In genomic region chrX:70328530-70329143, GRCm38 (mm10) we compare ENCODE assay signal across 16 mouse cellular contexts. TPM values are rescaled to one million over a fixed set of nuclear protein-coding genes. Genes with fewer than 3 reads are reported as not detected.
DNase-seq lines count a peak whose midpoint lies in the region; ATAC-seq lines count a peak whose summit lies in the region.
"Had no signal": no experiment of that assay in that cellular context is flagged by ENCODE, and none has a peak within 500 bp of the region (broad histone marks: within the 10 kb centered on the region; RNA-seq: fewer than 3 reads in every experiment).

No protein-coding gene starts in this region.

- H3K27me3 ChIP-seq in hindbrain, embryonic 15.5 days: no peaks in the 10 kb centered on the region
- no peaks in the 10 kb centered on the region for H3K27me3 ChIP-seq in hindbrain, embryonic 11.5 days (ENCODE audit: control insufficient read depth, insufficient read depth, low read length)

- no peak overlapping the region for H3K4me2 ChIP-seq in hindbrain, embryonic 15.5 days
- H3K4me2 ChIP-seq in hindbrain, embryonic 11.5 days (replicated peaks; ENCODE audit: low read depth, low read length): no peak overlapping the region

- H3K9me3 ChIP-seq in hindbrain, embryonic 15.5 days: no peaks in the 10 kb centered on the region
- H3K9me3 ChIP-seq in hindbrain, embryonic 11.5 days (ENCODE audit: control insufficient read depth, low read length): no peaks in the 10 kb centered on the region
- H3K9me3 ChIP-seq: megakaryocyte, embryonic 14.5 days had no signal

- ATAC-seq in hindbrain, embryonic 15.5 days (ENCODE audit: low FRiP score, low read depth): 0 out of 2 replicates have a peak, but pooled peaks have one; percentile 60
- no peak for ATAC-seq in hindbrain, embryonic 11.5 days (ENCODE audit: low FRiP score)
- ATAC-seq: lung, postnatal 0 days had no signal

- no peak overlapping the region for H3K9ac ChIP-seq in hindbrain, embryonic 15.5 days
- no peak overlapping the region for H3K9ac ChIP-seq in hindbrain, embryonic 11.5 days (ENCODE audit: low read depth, low read length)
- H3K9ac ChIP-seq: liver, embryonic 14.5 days had no signal

- 54% methylated on average over 2 of the region's 2 CpGs for whole genome bisulfite sequencing in hindbrain, embryonic 15.5 days
- WGBS in hindbrain, embryonic 11.5 days: 66% methylated on average over 2 of the region's 2 CpGs

- H3K4me1 ChIP-seq in hindbrain, embryonic 15.5 days (replicated peaks): no peaks in the 10 kb centered on the region
- H3K4me1 ChIP-seq in hindbrain, embryonic 11.5 days (replicated peaks; ENCODE audit: control insufficient read depth, insufficient read depth, low read length): no peaks in the 10 kb centered on the region

- H3K27ac ChIP-seq in hindbrain, embryonic 15.5 days (replicated peaks): no peak overlapping the region
- no peak overlapping the region for H3K27ac ChIP-seq in hindbrain, embryonic 11.5 days (ENCODE audit: low read depth, low read length)
- H3K27ac ChIP-seq: heart, adult 2 months; liver, embryonic 14.5 days had no signal

- H3K4me3 ChIP-seq in hindbrain, embryonic 15.5 days: no peak overlapping the region
- H3K4me3 ChIP-seq in hindbrain, embryonic 11.5 days (ENCODE audit: low read depth, low read length): no peak overlapping the region
- H3K4me3 ChIP-seq: heart, adult 2 months; megakaryocyte, embryonic 14.5 days had no signal

- H3K36me3 ChIP-seq in hindbrain, embryonic 15.5 days: no peaks in the 10 kb centered on the region
- H3K36me3 ChIP-seq in hindbrain, embryonic 11.5 days (ENCODE audit: control insufficient read depth, insufficient read depth, low read length): no peaks in the 10 kb centered on the region

- no peak for DNase-seq in hindbrain, embryonic 11.5 days (ENCODE audit: low spot score)
- peak; percentile 26 to 29 for DNase-seq in right cerebral cortex, postnatal 10 days (ENCODE audit: low spot score in 2 of 2)
- DNase-seq in right cerebral cortex, adult 18-20 months: no peak
- peak; percentile 16 for DNase-seq in layer of hippocampus, adult 9-10 months (ENCODE audit: low spot score)
- peak; percentile 12 for DNase-seq in telencephalon, adult 2 months (ENCODE audit: low read depth, low spot score)
- DNase-seq in thymus, postnatal 36 days: no peak
- DNase-seq: adrenal gland, postnatal 14 days; cerebellum, postnatal 36 days; heart, adult 2 months; kidney, adult 9 months; kidney, postnatal 4 days; thymus, adult 2 months had no signal

RNA-seq across cellular contexts. Expression of gene Ids, which starts 36.2 kb away (rescaled TPM):
- polyA plus RNA-seq in hindbrain, embryonic 15.5 days (2015; fragmentation: Nextera tagmentation; extraction: Ambion mirVana): 14.5 and 15.8 TPM in 2 replicates
- 4.0 and 5.0 TPM in 2 replicates for polyA plus RNA-seq in hindbrain, embryonic 11.5 days (2014; fragmentation: Nextera tagmentation; extraction: Ambion mirVana)

RNA-seq across cellular contexts. Expression of gene 1110012L19Rik, which starts 57.0 kb away (rescaled TPM):
- polyA plus RNA-seq in hindbrain, embryonic 15.5 days (2015; fragmentation: Nextera tagmentation; extraction: Ambion mirVana): 39.3 and 41.6 TPM in 2 replicates
- polyA plus RNA-seq in hindbrain, embryonic 11.5 days (2014; fragmentation: Nextera tagmentation; extraction: Ambion mirVana): 30.4 TPM in 2 replicates

Comparison
In these comparisons a context has a peak if more than half of its experiments do, and no peak if none do; other contexts are left out.
1. DNase-seq: peak in right cerebral cortex, postnatal 10 days (2 of 2), layer of hippocampus, adult 9-10 months (single experiment) and telencephalon, adult 2 months (single experiment); none in hindbrain, embryonic 11.5 days (single experiment), right cerebral cortex, adult 18-20 months (single experiment) and thymus, postnatal 36 days (0 of 2).